Mouse (Mus musculus) megakaryocyte progenitor cell, adult 5-6 weeks (primary cell): ENCODE results near the gene Trim12c. TPM values are rescaled to one million over a fixed set of nuclear protein-coding genes. Genes with fewer than 3 reads are reported as not detected.

Experiments
- total RNA-seq, 2 experiments: library from RNA; stranded (forward) in 1 of 2; stranded (reverse) in 1 of 2; fragments of 157-497, 149-512 nt in 1 of 2; fragments of 200-1000 nt in 1 of 2; gene quantifications; 2 replicates each; pipeline versions ENCODE4 v1.2.3 to v1.2.4; 2015 to 2017

The Trim12c gene
- total RNA-seq, 2 experiments from 2014 or later: 13.4 to 23.5 TPM

Other genes starting within 250 kb of the Trim12c start
- gene Olfr646, start 248.5 kb downstream of the Trim12c start, total RNA-seq (2015): not detected in 2 replicates
- not detected in 2 replicates for gene Olfr646, start 248.5 kb downstream of the Trim12c start, total RNA-seq (2017)
- gene Ubqln5, start 223.5 kb downstream of the Trim12c start, total RNA-seq (2015): not detected in 2 replicates
- gene Ubqln5, start 223.5 kb downstream of the Trim12c start, total RNA-seq (2017): not detected in 2 replicates
- gene Olfr643, start 216.0 kb downstream of the Trim12c start, total RNA-seq (2015): not detected in 2 replicates
- not detected in 2 replicates for gene Olfr643, start 216.0 kb downstream of the Trim12c start, total RNA-seq (2017)
- not detected in 2 replicates for gene Ubqln3, start 210.1 kb downstream of the Trim12c start, total RNA-seq (2015)
- not detected in 2 replicates for gene Ubqln3, start 210.1 kb downstream of the Trim12c start, total RNA-seq (2017)
- not detected in 2 replicates for gene Ubqlnl, start 202.8 kb downstream of the Trim12c start, total RNA-seq (2015)
- gene Ubqlnl, start 202.8 kb downstream of the Trim12c start, total RNA-seq (2017): not detected in 2 replicates
- 0.15 TPM in 1 of 2 replicates, not detected in the other for gene Olfm5, start 188.5 kb downstream of the Trim12c start, total RNA-seq (2015)
- gene Olfm5, start 188.5 kb downstream of the Trim12c start, total RNA-seq (2017): 0.17 TPM in 1 of 2 replicates, not detected in the other
- gene Olfr648, start 170.0 kb downstream of the Trim12c start, total RNA-seq (2015): not detected in 2 replicates
- not detected in 2 replicates for gene Olfr648, start 170.0 kb downstream of the Trim12c start, total RNA-seq (2017)
- gene Olfr649, start 157.4 kb downstream of the Trim12c start, total RNA-seq (2015): not detected in 2 replicates
- not detected in 2 replicates for gene Olfr649, start 157.4 kb downstream of the Trim12c start, total RNA-seq (2017)
- 2.3 and 3.7 TPM in 2 replicates for gene Trim6, start 134.6 kb downstream of the Trim12c start, total RNA-seq (2015)
- gene Trim6, start 134.6 kb downstream of the Trim12c start, total RNA-seq (2017): 2.1 and 2.5 TPM in 2 replicates
- gene Trim34a, start 108.9 kb downstream of the Trim12c start, total RNA-seq (2015): 8.6 and 10.9 TPM in 2 replicates
- gene Trim34a, start 108.9 kb downstream of the Trim12c start, total RNA-seq (2017): 10.4 and 16.4 TPM in 2 replicates
- 4.7 and 5.3 TPM in 2 replicates for gene Trim5, start 65.3 kb downstream of the Trim12c start, total RNA-seq (2015)
- gene Trim5, start 65.3 kb downstream of the Trim12c start, total RNA-seq (2017): 6.9 and 8.0 TPM in 2 replicates
- gene Trim12a, start 37.9 kb downstream of the Trim12c start, total RNA-seq (2015): 47.7 and 58.0 TPM in 2 replicates
- 63.9 and 69.0 TPM in 2 replicates for gene Trim12a, start 37.9 kb downstream of the Trim12c start, total RNA-seq (2017)
- gene Trim34b, start 23.9 kb downstream of the Trim12c start, total RNA-seq (2015): 0.17 and 0.32 TPM in 2 replicates
- gene Trim34b, start 23.9 kb downstream of the Trim12c start, total RNA-seq (2017): 0.10 and 0.87 TPM in 2 replicates
- 0.61 and 2.0 TPM in 2 replicates for gene Trim30b, start 16.5 kb upstream of the Trim12c start, total RNA-seq (2015)
- gene Trim30b, start 16.5 kb upstream of the Trim12c start, total RNA-seq (2017): 1.5 and 1.8 TPM in 2 replicates
- gene Trim30c, start 47.5 kb upstream of the Trim12c start, total RNA-seq (2015): 0.12 and 0.52 TPM in 2 replicates
- 0.29 and 1.0 TPM in 2 replicates for gene Trim30c, start 47.5 kb upstream of the Trim12c start, total RNA-seq (2017)
- gene Trim30a, start 111.8 kb upstream of the Trim12c start, total RNA-seq (2015): 38.5 and 40.9 TPM in 2 replicates
- gene Trim30a, start 111.8 kb upstream of the Trim12c start, total RNA-seq (2017): 29.1 and 29.4 TPM in 2 replicates
- gene Trim30d, start 154.5 kb upstream of the Trim12c start, total RNA-seq (2015): 11.5 and 13.9 TPM in 2 replicates
- 8.7 and 10.7 TPM in 2 replicates for gene Trim30d, start 154.5 kb upstream of the Trim12c start, total RNA-seq (2017)
- not detected in 2 replicates for gene Olfr651, start 196.8 kb upstream of the Trim12c start, total RNA-seq (2015)
- not detected in 2 replicates for gene Olfr651, start 196.8 kb upstream of the Trim12c start, total RNA-seq (2017)
- gene Olfr652, start 207.5 kb upstream of the Trim12c start, total RNA-seq (2015): not detected in 2 replicates
- gene Olfr652, start 207.5 kb upstream of the Trim12c start, total RNA-seq (2017): not detected in 2 replicates
- gene Olfr653, start 224.0 kb upstream of the Trim12c start, total RNA-seq (2015): not detected in 2 replicates
- not detected in 2 replicates for gene Olfr653, start 224.0 kb upstream of the Trim12c start, total RNA-seq (2017)
- gene Olfr654, start 233.7 kb upstream of the Trim12c start, total RNA-seq (2015): not detected in 2 replicates
- gene Olfr654, start 233.7 kb upstream of the Trim12c start, total RNA-seq (2017): not detected in 2 replicates
- gene Olfr655, start 248.4 kb upstream of the Trim12c start, total RNA-seq (2015): not detected in 2 replicates
- gene Olfr655, start 248.4 kb upstream of the Trim12c start, total RNA-seq (2017): 0.62 TPM in 1 of 2 replicates, not detected in the other